Mouse (Mus musculus): ENCODE measurements around the gene Casz1.

Gene Casz1

GRCm38 (mm10) chr4:148797475-148798324 is 6.5 kb upstream of the Casz1 start:
- no peak for DNase-seq (ENCODE audit: extremely low read depth, insufficient read length, low spot score)

GRCm38 (mm10) chr4:148803031-148803430 is 1.2 kb upstream of the Casz1 start:
- no peak for DNase-seq (ENCODE audit: extremely low read depth, insufficient read length, low spot score)

- DNase-seq (ENCODE audit: extremely low read depth, insufficient read length, low spot score) = no peak
Observed at GRCm38 (mm10) chr4:148803636-148804035, 593 bp upstream of the Casz1 start.

GRCm38 (mm10) chr4:148804780-148805160 is 541 bp downstream of the Casz1 start:
- DNase-seq (ENCODE audit: extremely low read depth, insufficient read length, low spot score) = no peak

- DNase-seq (ENCODE audit: extremely low read depth, insufficient read length, low spot score) = no peak
Observed at GRCm38 (mm10) chr4:148805161-148805810, 1.1 kb downstream of the Casz1 start.

- DNase-seq (ENCODE audit: extremely low read depth, insufficient read length, low spot score) = no peak
Observed at GRCm38 (mm10) chr4:148805811-148806747, 1.9 kb downstream of the Casz1 start.

- DNase-seq (ENCODE audit: extremely low read depth, insufficient read length, low spot score) = no peak
Observed at GRCm38 (mm10) chr4:148806836-148807235, 2.6 kb downstream of the Casz1 start.

- no peak for DNase-seq (ENCODE audit: extremely low read depth, insufficient read length, low spot score)
Observed at GRCm38 (mm10) chr4:148807397-148807796, 3.2 kb downstream of the Casz1 start.

GRCm38 (mm10) chr4:148808839-148809238 is 4.6 kb downstream of the Casz1 start:
- DNase-seq (ENCODE audit: extremely low read depth, insufficient read length, low spot score) = no peak

- DNase-seq (ENCODE audit: extremely low read depth, insufficient read length, low spot score) = no peak
Observed at GRCm38 (mm10) chr4:148810706-148811105, 6.5 kb downstream of the Casz1 start.

- peak; percentile 36 for DNase-seq (ENCODE audit: extremely low read depth, insufficient read length, low spot score)
Observed at GRCm38 (mm10) chr4:148811940-148812339, 7.7 kb downstream of the Casz1 start.

GRCm38 (mm10) chr4:148813247-148813646 is 9.0 kb downstream of the Casz1 start:
- DNase-seq (ENCODE audit: extremely low read depth, insufficient read length, low spot score) = no peak

GRCm38 (mm10) chr4:148816556-148816955 is 12.3 kb downstream of the Casz1 start:
- no peak for DNase-seq (ENCODE audit: extremely low read depth, insufficient read length, low spot score)

GRCm38 (mm10) chr4:148818161-148818560 is 13.9 kb downstream of the Casz1 start:
- no peak for DNase-seq (ENCODE audit: extremely low read depth, insufficient read length, low spot score)

GRCm38 (mm10) chr4:148820171-148820570 is 15.9 kb downstream of the Casz1 start:
- peak; percentile 43 for DNase-seq (ENCODE audit: extremely low read depth, insufficient read length, low spot score)

- DNase-seq (ENCODE audit: extremely low read depth, insufficient read length, low spot score) = no peak
Observed at GRCm38 (mm10) chr4:148823281-148823680, 19.1 kb downstream of the Casz1 start.

- peak; percentile 87 for DNase-seq (ENCODE audit: extremely low read depth, insufficient read length, low spot score)
Observed at GRCm38 (mm10) chr4:148830350-148830749, 26.1 kb downstream of the Casz1 start.

GRCm38 (mm10) chr4:148833245-148833990 is 29.2 kb downstream of the Casz1 start:
- no peak for DNase-seq (ENCODE audit: extremely low read depth, insufficient read length, low spot score)

GRCm38 (mm10) chr4:148836391-148836790 is 32.2 kb downstream of the Casz1 start:
- DNase-seq (ENCODE audit: extremely low read depth, insufficient read length, low spot score) = no peak

- DNase-seq (ENCODE audit: extremely low read depth, insufficient read length, low spot score) = no peak
Observed at GRCm38 (mm10) chr4:148837046-148837445, 32.8 kb downstream of the Casz1 start.

All from 3134 (cell line).